Mouse (Mus musculus) duodenum, adult 2 months (tissue): ENCODE results near the gene Miip. TPM values are rescaled to one million over a fixed set of nuclear protein-coding genes. Genes with fewer than 3 reads are reported as not detected.

Source experiments
- polyA plus RNA-seq: library from polyadenylated mRNA; depleted of rRNA; stranded (reverse); fragments of >200 nt; gene quantifications from 2 replicates; pipeline ENCODE4 v1.2.3, GENCODE M21; 2012; ENCODE audit warnings: low replicate concordance; rRNA removed

Miip gene
- polyA plus RNA-seq = 40.1 and 76.6 TPM in 2 replicates

DNA sequence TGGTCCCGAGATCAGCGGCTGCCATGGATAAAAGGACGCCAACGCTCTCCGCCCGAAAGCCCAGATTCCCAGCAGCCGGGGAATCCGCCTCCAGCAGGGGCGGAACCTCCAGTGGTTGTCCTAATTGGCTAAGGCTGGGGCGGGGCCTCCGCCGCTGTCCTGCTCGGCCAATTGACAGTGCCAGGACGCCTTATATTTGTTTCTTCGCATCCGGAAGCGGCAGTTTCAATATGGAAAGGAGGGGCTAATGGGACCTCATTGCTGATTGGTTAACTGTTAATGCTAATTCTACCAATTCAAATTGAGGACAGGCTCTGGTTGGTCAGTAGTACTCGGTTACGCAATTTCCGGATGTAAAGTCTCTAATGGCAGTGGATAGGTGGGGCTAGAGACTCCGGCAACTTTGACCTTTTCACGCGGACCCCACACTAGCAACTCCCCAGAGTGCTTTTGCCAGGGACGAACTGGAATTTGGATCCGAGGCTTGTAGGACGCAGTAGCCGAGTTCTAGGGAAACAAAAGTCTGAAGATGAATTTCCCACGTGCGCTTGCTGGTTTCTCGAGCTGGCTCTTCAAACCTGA, at the start of gene Miip, which contains the start of gene Fv1:
Miip (minus strand) TSS at position 367 of the 582 bp plus-strand sequence.
Fv1 (plus strand) TSS at position 530 of the 582 bp plus-strand sequence.

DNA sequence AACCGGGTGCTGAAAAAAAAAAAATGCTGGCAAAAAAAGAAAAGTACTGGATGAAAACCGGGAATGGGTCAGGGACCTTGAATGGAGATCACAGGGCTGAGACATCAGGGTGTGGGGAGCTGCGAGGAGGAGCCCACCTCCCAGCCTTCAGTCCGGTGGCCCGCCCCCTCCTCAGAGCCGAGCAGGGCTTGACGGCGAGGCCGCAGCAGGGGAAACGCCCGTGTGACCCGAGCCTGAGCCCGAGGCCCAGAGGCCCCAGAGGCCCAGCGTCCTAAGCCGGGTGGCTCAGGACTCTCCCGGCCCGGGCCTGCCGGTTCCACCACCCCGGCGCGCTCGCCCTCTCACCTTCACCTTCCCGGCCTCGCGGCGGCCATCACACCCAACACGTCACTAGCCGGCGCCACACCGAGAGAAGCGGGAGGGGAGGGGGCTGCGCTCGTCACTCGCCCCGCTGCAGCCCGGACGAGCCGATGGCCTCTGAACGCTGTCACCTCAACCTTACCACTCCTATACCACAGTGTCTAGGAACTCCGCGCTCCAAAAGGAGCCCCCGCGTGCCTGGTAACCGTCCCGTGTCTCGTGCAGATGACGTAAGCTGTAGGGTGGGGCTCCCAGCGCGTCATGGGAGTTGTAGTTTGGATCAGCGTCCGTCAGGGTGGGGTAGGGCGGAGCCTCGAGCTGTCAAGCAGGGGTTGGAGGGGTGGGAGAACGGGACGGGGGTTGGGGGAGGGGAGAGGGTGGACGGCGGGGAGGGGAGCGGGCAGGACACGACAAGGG, 35.9 kb upstream of the Miip start, which contains the start of gene Mfn2:
Mfn2 (minus strand) TSS at position 392 of the 777 bp plus-strand sequence.

DNA sequence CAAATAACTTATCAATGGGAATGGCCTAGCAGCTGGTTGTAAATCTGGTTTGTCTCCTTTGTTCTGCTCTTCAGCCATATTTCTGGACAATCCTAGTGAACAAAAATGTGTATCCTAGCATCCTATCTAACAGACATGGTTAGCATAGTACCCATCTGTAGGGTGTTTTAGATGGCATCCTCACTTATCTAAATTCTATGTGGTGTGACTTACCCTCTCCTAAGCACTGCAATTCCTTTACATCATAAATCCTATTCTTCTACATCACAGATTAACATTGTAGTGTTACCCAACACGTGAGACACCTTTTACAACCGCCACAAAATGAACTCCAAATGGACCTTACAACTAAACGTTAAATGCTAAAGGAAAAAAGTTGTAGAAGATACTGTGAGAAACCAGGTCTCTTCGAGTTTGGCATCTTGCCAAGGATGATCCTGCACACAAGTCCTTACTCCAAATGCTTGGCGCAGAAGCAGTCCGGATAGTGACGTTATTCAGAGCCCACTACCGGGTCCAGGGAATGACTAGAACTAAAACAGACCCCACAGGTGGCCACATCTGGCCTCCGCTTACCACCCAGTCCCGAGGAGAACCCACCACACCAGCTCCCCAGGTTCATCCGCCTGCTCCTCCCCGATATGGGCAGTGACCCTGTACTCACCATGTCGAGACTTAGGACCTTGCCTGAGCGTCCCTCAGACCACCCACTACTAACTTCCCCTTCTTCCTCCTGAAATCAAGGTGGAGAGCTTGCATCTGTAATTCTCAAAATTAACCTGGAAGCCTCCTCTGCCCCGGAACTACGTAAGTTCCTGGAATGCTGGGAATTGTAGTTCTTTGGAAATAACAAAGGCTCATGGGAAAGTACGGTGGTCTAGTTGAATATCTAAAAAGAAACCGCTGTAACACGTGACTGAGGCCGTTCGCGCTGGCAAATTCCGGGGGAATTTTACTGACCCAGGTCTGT, 20.7 kb downstream of the Miip start, which contains the start of gene Zfp933:
Zfp933 (minus strand) TSS at position 753 of the 970 bp plus-strand sequence.

Other genes with a start within 250 kb of the Miip start
- not detected in 2 replicates for gene Zfp979, start 226.3 kb downstream of the Miip start, polyA plus RNA-seq
- not detected in 2 replicates for gene Zfp534, start 166.3 kb downstream of the Miip start, polyA plus RNA-seq
- 0.05 TPM in 1 of 2 replicates, not detected in the other for gene Zfp984, start 59.0 kb downstream of the Miip start, polyA plus RNA-seq
- 0.06 and 0.15 TPM in 2 replicates for gene Zfp933, start 20.4 kb downstream of the Miip start, polyA plus RNA-seq
- gene Fv1, start 163 bp upstream of the Miip start, polyA plus RNA-seq = 0.12 and 0.21 TPM in 2 replicates
- gene Mfn2, start 35.9 kb upstream of the Miip start, polyA plus RNA-seq = 47.4 and 55.3 TPM in 2 replicates
- gene Plod1, start 68.0 kb upstream of the Miip start, polyA plus RNA-seq = 12.4 and 13.9 TPM in 2 replicates
- gene 2510039O18Rik, start 72.1 kb upstream of the Miip start, polyA plus RNA-seq = 118 and 193 TPM in 2 replicates
- gene Nppb, start 117.0 kb upstream of the Miip start, polyA plus RNA-seq = not detected in 2 replicates
- not detected in 2 replicates for gene Nppa, start 131.9 kb upstream of the Miip start, polyA plus RNA-seq
- gene Clcn6, start 170.0 kb upstream of the Miip start, polyA plus RNA-seq = 2.5 TPM in 2 replicates
- 4.0 and 7.1 TPM in 2 replicates for gene Mthfr, start 170.3 kb upstream of the Miip start, polyA plus RNA-seq
- gene Agtrap, start 219.2 kb upstream of the Miip start, polyA plus RNA-seq = 17.5 and 26.5 TPM in 2 replicates